Mouse (Mus musculus): ENCODE results near the gene Safb2.

DNA sequence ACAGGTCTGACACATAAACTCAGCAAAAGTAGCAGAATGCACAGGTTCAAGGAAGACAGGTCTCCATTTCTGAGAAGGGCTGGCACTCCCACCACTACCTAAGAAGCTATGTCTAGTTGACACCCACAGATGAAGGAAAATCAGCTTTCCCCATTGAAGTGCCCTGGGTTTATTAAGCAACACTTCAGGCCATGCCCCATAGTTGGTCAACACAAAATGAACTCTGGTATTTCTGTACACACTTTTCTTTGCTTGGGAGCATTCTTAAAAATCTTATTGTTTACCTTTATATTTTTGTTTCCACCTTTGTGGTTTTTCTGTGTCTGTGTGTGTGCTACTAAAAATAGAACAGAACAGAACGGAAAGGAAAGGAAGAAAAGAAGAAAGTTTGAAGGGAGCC is 24.3 kb downstream of the Safb2 start:
- no peak for TF ChIP-seq CTCF (IDR thresholded peaks at IDR 0.05; ENCODE audit: low read depth)
- no peak for TF ChIP-seq EP300 (optimal IDR thresholded peaks at IDR 0.05)

All from stomach, postnatal 0 days (tissue).